Mouse (Mus musculus): ENCODE measurements at regions not wholly inside any gene's neighbourhood (a gene's known extent, or its start where the extent isn't known, plus 50 kb on each side); places are given as distances from the start of the nearest gene placed in this dataset.

GRCm38 (mm10) chr4:125439856-125440255, 50.6 kb upstream of the Grik3 start:
- DNase-seq (ENCODE audit: low spot score) = no peak

GRCm38 (mm10) chr4:125437161-125437822, 53.2 kb upstream of the Grik3 start:
- no peak for DNase-seq (ENCODE audit: low spot score)

GRCm38 (mm10) chr4:125433511-125433910, 57.0 kb upstream of the Grik3 start:
- no peak for DNase-seq (ENCODE audit: low spot score)

- DNase-seq (ENCODE audit: low spot score) = no peak
Measured at GRCm38 (mm10) chr4:125431648-125432047, 58.9 kb upstream of the Grik3 start.

GRCm38 (mm10) chr4:125430845-125431244, 59.7 kb upstream of the Grik3 start:
- no peak for DNase-seq (ENCODE audit: low spot score)

- DNase-seq (ENCODE audit: low spot score) = no peak
Measured at GRCm38 (mm10) chr4:125428736-125429135, 61.8 kb upstream of the Grik3 start.

- DNase-seq (ENCODE audit: low spot score) = no peak
Measured at GRCm38 (mm10) chr4:125420561-125421241, 69.8 kb upstream of the Grik3 start.

- DNase-seq (ENCODE audit: low spot score) = no peak
Measured at GRCm38 (mm10) chr4:125419491-125420255, 70.8 kb upstream of the Grik3 start.

GRCm38 (mm10) chr4:125415308-125415707, 75.2 kb upstream of the Grik3 start:
- DNase-seq (ENCODE audit: low spot score) = no peak

GRCm38 (mm10) chr4:125413833-125414719, 76.4 kb upstream of the Grik3 start:
- no peak for DNase-seq (ENCODE audit: low spot score)

- no peak for DNase-seq (ENCODE audit: low spot score)
Measured at GRCm38 (mm10) chr4:125410736-125411441, 79.6 kb upstream of the Grik3 start.

- no peak for DNase-seq (ENCODE audit: low spot score)
Measured at GRCm38 (mm10) chr4:125399376-125400112, 91.0 kb upstream of the Grik3 start.

GRCm38 (mm10) chr4:125397007-125397461, 93.5 kb upstream of the Grik3 start:
- no peak for DNase-seq (ENCODE audit: low spot score)

GRCm38 (mm10) chr4:125391269-125391668, 99.2 kb upstream of the Grik3 start:
- no peak for DNase-seq (ENCODE audit: low spot score)

- DNase-seq (ENCODE audit: low spot score) = no peak
Measured at GRCm38 (mm10) chr4:125385811-125386210, 104.7 kb upstream of the Grik3 start.

- no peak for DNase-seq (ENCODE audit: low spot score)
Measured at GRCm38 (mm10) chr4:125364011-125364410, 126.5 kb upstream of the Grik3 start.

GRCm38 (mm10) chr4:125361611-125362520, 128.6 kb upstream of the Grik3 start:
- DNase-seq (ENCODE audit: low spot score) = no peak

GRCm38 (mm10) chr4:125358356-125358755, 132.1 kb upstream of the Grik3 start:
- no peak for DNase-seq (ENCODE audit: low spot score)

- DNase-seq (ENCODE audit: low spot score) = no peak
Measured at GRCm38 (mm10) chr4:125356441-125356840, 134.1 kb upstream of the Grik3 start.
